ENCODE assay signal across 8 mouse cellular contexts in genomic region chr6:86848580-86848914, GRCm38 (mm10). TPM values are rescaled to one million over a fixed set of nuclear protein-coding genes. Genes with fewer than 3 reads are reported as not detected.
DNase-seq lines count a peak whose midpoint lies in the region; ATAC-seq and TF ChIP-seq lines count a peak whose summit lies in the region.

No protein-coding gene starts in this region.

- H3K4me3 ChIP-seq in heart, embryonic 10.5 days = peak overlapping the region; percentile 81
- peak overlapping the region; percentile 81 to 100 for H3K4me3 ChIP-seq in ES-E14 (ENCODE audit: insufficient read depth in 1 of 2, low read depth in 1 of 2, low read length in 2 of 2, poor library complexity in 1 of 2, severe bottlenecking in 1 of 2)
- H3K4me3 ChIP-seq in megakaryocyte, embryonic 14.5 days (replicated peaks) = peak overlapping the region; percentile 98

- peaks cover 35% of the 10 kb centered on the region for H3K4me1 ChIP-seq in heart, embryonic 10.5 days
- peaks cover 0 to 3% of the 10 kb centered on the region in 2 experiments; a peak in 1 of 4 replicates for H3K4me1 ChIP-seq in ES-E14 (ENCODE audit: control insufficient read depth in 2 of 2, insufficient read depth in 2 of 2, low read length in 2 of 2, poor library complexity in 1 of 2)
- peaks cover 60% of the 10 kb centered on the region for H3K4me1 ChIP-seq in megakaryocyte, embryonic 14.5 days

- no peaks in the 10 kb centered on the region for H3K36me3 ChIP-seq in heart, embryonic 10.5 days
- no peaks in the 10 kb centered on the region for H3K36me3 ChIP-seq in ES-E14 (ENCODE audit: control insufficient read depth, insufficient read depth, low read length, poor library complexity, severe bottlenecking)
- H3K36me3 ChIP-seq in megakaryocyte, embryonic 14.5 days (replicated peaks; ENCODE audit: low read length) = peaks cover 5% of the 10 kb centered on the region

- 2% methylated on average over 12 of the region's 12 CpGs for WGBS in heart, embryonic 10.5 days

- H3K9ac ChIP-seq in ES-E14 (ENCODE audit: insufficient read depth, low read depth, low read length, poor library complexity, severe bottlenecking) = peak overlapping the region; percentile 80

- peak overlapping the region; percentile 94 for H3K27ac ChIP-seq in heart, embryonic 10.5 days
- H3K27ac ChIP-seq in ES-E14 (ENCODE audit: insufficient read depth, low read depth, low read length, poor library complexity, severe bottlenecking) = peak overlapping the region; percentile 96; the same call in 1 of the 2 replicates

- ATAC-seq in granulocyte monocyte progenitor cell, adult 5-6 weeks (replicated peaks; ENCODE audit: poor library complexity, severe bottlenecking) = peak; percentile 52

- no peaks in the 10 kb centered on the region for H3K27me3 ChIP-seq in heart, embryonic 10.5 days (ENCODE audit: insufficient read depth, poor library complexity, severe bottlenecking)
- H3K27me3 ChIP-seq in megakaryocyte, embryonic 14.5 days (replicated peaks) = peaks cover 2% of the 10 kb centered on the region

- no peaks in the 10 kb centered on the region for H3K9me3 ChIP-seq in heart, embryonic 10.5 days
- no peaks in the 10 kb centered on the region for H3K9me3 ChIP-seq in ES-E14 (ENCODE audit: control insufficient read depth, insufficient read depth, low read depth, low read length)
- H3K9me3 ChIP-seq in megakaryocyte, embryonic 14.5 days = no peaks in the 10 kb centered on the region

- DNase-seq in heart, embryonic 10.5 days (ENCODE audit: low spot score) = no peak
- no peak for DNase-seq in heart, postnatal 36 days
- DNase-seq in ES-E14 (ENCODE audit: low read depth, low spot score) = no peak
- DNase-seq in urinary bladder, postnatal 14 days (ENCODE audit: low spot score) = no peak
- no peak for DNase-seq in left cerebral cortex, adult 8-10 months (ENCODE audit: low spot score in 2 of 2)
- no peak for DNase-seq in adrenal gland, adult 8-10 months

- in situ Hi-C loops in ES-E14 (cut with MboI; ENCODE audit: low sequenced_read_pairs in 2 of 2, unreplicated experiment in 2 of 2) = no loop called here

- intact Hi-C loops in heart, postnatal 36 days (cut with DNase I) = loop anchor here (2.0 kb wide), 1 partner anchor 16 kb away; no protein-coding TSS in a partner anchor

TF ChIP-seq in ES-E14, 5 proteins besides CTCF, POLR2A, EP300 and RAD21:
- no peak for TF ChIP-seq CHD2 (IDR thresholded peaks at IDR 0.05; ENCODE audit: low read depth, low read length)
- TF ChIP-seq ZC3H11A (IDR thresholded peaks at IDR 0.05; ENCODE audit: borderline replicate concordance, low read depth, low read length) = no peak
- TF ChIP-seq HCFC1 (IDR thresholded peaks at IDR 0.05; ENCODE audit: borderline replicate concordance, insufficient read depth, low read length) = no peak
- no peak for TF ChIP-seq ZNF384 (IDR thresholded peaks at IDR 0.05; ENCODE audit: low read depth, low read length)

RNA-seq across cellular contexts. Expression of gene Aak1, which starts 0.8 kb away (rescaled TPM):
- 19.4 and 24.3 TPM in 2 replicates for polyA plus RNA-seq in heart, embryonic 10.5 days (2016; fragmentation: Nextera tagmentation; extraction: Ambion mirVana)
- total RNA-seq in heart, postnatal 36 days (2021) = 10 to 100 TPM; 71.1 to 75.1 TPM
- 17.5 and 20.0 TPM in 2 replicates for total RNA-seq in ES-E14 (2012; rRNA removed)
- total RNA-seq in granulocyte monocyte progenitor cell, adult 5-6 weeks (2014; fragmentation: Nextera tagmentation) = 28.2 and 40.2 TPM in 2 replicates
- total RNA-seq in granulocyte monocyte progenitor cell, adult 5-6 weeks (2017) = 6.5 and 6.7 TPM in 2 replicates
- polyA plus RNA-seq in megakaryocyte, embryonic 14.5 days (2012; ENCODE audit: insufficient read depth, low replicate concordance) = 2.2 and 6.8 TPM in 2 replicates
- total RNA-seq in left cerebral cortex, adult 8-10 months (2022) = 100 to 1,000 TPM; 363 to 417 (median 388) TPM
- total RNA-seq in adrenal gland, adult 8-10 months (2022) = 100 to 1,000 TPM; 129 to 147 (median 132) TPM

RNA-seq across cellular contexts. Expression of gene Anxa4, which starts 55.2 kb away (rescaled TPM):
- polyA plus RNA-seq in heart, embryonic 10.5 days (2016; fragmentation: Nextera tagmentation; extraction: Ambion mirVana) = 9.9 and 16.7 TPM in 2 replicates
- 10 to 100 TPM; 36.1 to 42.0 TPM for total RNA-seq in heart, postnatal 36 days (2021)
- 14.0 and 22.1 TPM in 2 replicates for total RNA-seq in ES-E14 (2012; rRNA removed)
- total RNA-seq in granulocyte monocyte progenitor cell, adult 5-6 weeks (2014; fragmentation: Nextera tagmentation) = 11.9 and 16.4 TPM in 2 replicates
- 16.4 and 17.7 TPM in 2 replicates for total RNA-seq in granulocyte monocyte progenitor cell, adult 5-6 weeks (2017)
- 2.0 and 21.6 TPM in 2 replicates for polyA plus RNA-seq in megakaryocyte, embryonic 14.5 days (2012; ENCODE audit: insufficient read depth, low replicate concordance)
- 10 to 100 TPM in 3 of 4 experiments, 1 to 10 TPM in 1; 7.6 to 10.2 (median 10.1) TPM for total RNA-seq in left cerebral cortex, adult 8-10 months (2022)
- 100 to 1,000 TPM in 1 of 4 experiments, 10 to 100 TPM in 3; 77.0 to 102 (median 86.9) TPM for total RNA-seq in adrenal gland, adult 8-10 months (2022)
